Mouse (Mus musculus) ES-Bruce4 (cell line): ENCODE results near the gene Taf8.

Experiments used
- CTCF ChIP-seq: IDR thresholded peaks from one replicate; pipeline ENCODE4 v1.8.1; 2011; ENCODE audit warnings: low read depth, low read length
- POLR2A ChIP-seq: IDR thresholded peaks from one replicate; pipeline ENCODE4 v1.8.1; 2011; ENCODE audit warnings: low read length; ENCODE audit not compliant: insufficient read depth

- no peak for TF ChIP-seq POLR2A
- no peak for TF ChIP-seq CTCF
Observed at GRCm38 (mm10) chr17:47507523-47507922, 5.4 kb upstream of the Taf8 start.
